Mouse (Mus musculus) liver, embryonic 14.5 days (tissue): ENCODE results near the gene Abtb2. TPM values are rescaled to one million over a fixed set of nuclear protein-coding genes. Genes with fewer than 3 reads are reported as not detected.

Source experiments
- ATAC-seq: fragments of 200-750 bp; cut with Nextera tagmentation; 2 replicates; pipeline ENCODE4 v1.8.0; 2017; ENCODE audit warnings: moderate number of reproducible peaks, mild to moderate bottlenecking, moderate library complexity; ENCODE audit not compliant: insufficient read depth
- DNase-seq, 3 experiments: peaks; one replicate each; pipeline ENCODE4 v3.0.0-alpha.2; 2012 to 2013; ENCODE audit warnings: low read depth in 3 of 3, low spot score in 3 of 3
- H3K27ac ChIP-seq: fragments of 300-500 bp; sonication (generic); 2 replicates; pipeline ENCODE4 v1.5.1; 2014; ENCODE audit warnings: moderate library complexity, mild to moderate bottlenecking, control low read depth, inconsistent platforms
- H3K27me3 ChIP-seq: fragments of 300-500 bp; sonication (generic); 2 replicates; pipeline ENCODE4 v1.6.1; 2014; ENCODE audit warnings: mild to moderate bottlenecking, low read length, moderate library complexity; ENCODE audit not compliant: control insufficient read depth, insufficient read depth
- H3K36me3 ChIP-seq: fragments of 300-500 bp; sonication (generic); replicated peaks from 2 replicates; pipeline ENCODE4 v1.6.1; 2014; ENCODE audit warnings: low read depth; ENCODE audit not compliant: control insufficient read depth, insufficient read depth
- H3K4me1 ChIP-seq, 2 experiments: fragments of 200-500 bp in 1 of 2; fragments of 300-500 bp in 1 of 2; sonication (generic) in 1 of 2; replicated peaks; 2 replicates each; pipeline ENCODE4 v1.6.1; 2012 to 2014; ENCODE audit warnings: antibody characterized with exemption in 1 of 2, inconsistent platforms in 1 of 2, low read length in 1 of 2; ENCODE audit not compliant: control insufficient read depth in 2 of 2, insufficient read depth in 2 of 2
- H3K4me2 ChIP-seq: fragments of 300-500 bp; sonication (generic); 2 replicates; pipeline ENCODE4 v1.6.1; 2014; ENCODE audit warnings: low read depth, mild to moderate bottlenecking, control low read depth, moderate library complexity
- H3K4me3 ChIP-seq, 2 experiments: fragments of 200-500 bp in 1 of 2; fragments of 300-500 bp in 1 of 2; sonication (generic) in 1 of 2; 2 replicates each; pipeline ENCODE4 v1.5.1; 2012 to 2014; ENCODE audit warnings: low read depth in 2 of 2, low read length in 2 of 2, mild to moderate bottlenecking in 2 of 2, control low read depth in 1 of 2, inconsistent platforms in 1 of 2, moderate library complexity in 1 of 2; ENCODE audit not compliant: insufficient read depth in 1 of 2
- H3K9ac ChIP-seq: fragments of 300-500 bp; sonication (generic); replicated peaks from 2 replicates; pipeline ENCODE4 v1.6.1; 2014; ENCODE audit warnings: mild to moderate bottlenecking, control low read depth, moderate library complexity
- H3K9me3 ChIP-seq: fragments of 300-500 bp; sonication (generic); 2 replicates; pipeline ENCODE4 v1.6.1; 2016; ENCODE audit warnings: low read length, mixed read lengths; ENCODE audit not compliant: control insufficient read depth
- CTCF ChIP-seq: IDR thresholded peaks from 2 replicates; pipeline ENCODE4 v1.5.1; 2016; ENCODE audit warnings: antibody characterized with exemption, low read depth, control low read depth
- EP300 ChIP-seq: IDR thresholded peaks from 2 replicates; pipeline ENCODE4 v1.6.1; 2016; ENCODE audit warnings: antibody characterized with exemption, low read depth
- WGBS: fragments of 180-500 bp; shearing (Covaris S2); extraction: QIAGEN DNeasy Blood & Tissue Kit; methylation state at CpG from one replicate; pipeline ENCODE4 v1.1.7; 2014; ENCODE audit not compliant: insufficient replicate concordance; 5-methylcytosine and 5-hydroxymethylcytosine counted together
- polyA plus RNA-seq, 2 experiments: library from polyadenylated mRNA; depleted of rRNA in 1 of 2; stranded (reverse) in 1 of 2; unstranded in 1 of 2; fragments of >200 nt; fragmentation: Nextera tagmentation in 1 of 2; extraction: Ambion mirVana in 1 of 2; gene quantifications; 2 replicates each; pipeline versions ENCODE4 v1.2.1 to v1.2.3; 2012 to 2014

Abtb2 gene
- polyA plus RNA-seq, 2 experiments: 1.2 to 1.7 TPM

DNA sequence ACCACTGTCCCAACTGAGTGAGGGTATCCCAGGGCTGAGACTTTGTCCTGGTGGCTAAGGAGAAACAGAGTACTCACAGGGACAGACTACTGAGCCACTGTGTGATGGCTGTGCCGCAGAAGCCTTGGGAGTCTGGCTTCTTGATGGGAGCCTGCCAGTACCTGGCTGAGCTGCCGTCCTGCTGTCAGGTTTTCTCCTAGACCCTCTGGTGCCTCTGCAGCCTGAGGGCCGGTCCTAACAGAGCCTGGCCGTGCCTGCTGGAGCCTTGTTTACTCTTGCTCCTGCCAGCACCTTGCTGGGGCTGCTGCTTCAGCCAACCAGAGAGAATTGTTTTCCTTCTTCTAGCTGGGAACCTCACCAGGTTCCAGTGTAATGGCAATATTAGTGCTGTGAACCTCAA lies 148.3 kb downstream of the Abtb2 start:
- no peak for DNase-seq

DNA sequence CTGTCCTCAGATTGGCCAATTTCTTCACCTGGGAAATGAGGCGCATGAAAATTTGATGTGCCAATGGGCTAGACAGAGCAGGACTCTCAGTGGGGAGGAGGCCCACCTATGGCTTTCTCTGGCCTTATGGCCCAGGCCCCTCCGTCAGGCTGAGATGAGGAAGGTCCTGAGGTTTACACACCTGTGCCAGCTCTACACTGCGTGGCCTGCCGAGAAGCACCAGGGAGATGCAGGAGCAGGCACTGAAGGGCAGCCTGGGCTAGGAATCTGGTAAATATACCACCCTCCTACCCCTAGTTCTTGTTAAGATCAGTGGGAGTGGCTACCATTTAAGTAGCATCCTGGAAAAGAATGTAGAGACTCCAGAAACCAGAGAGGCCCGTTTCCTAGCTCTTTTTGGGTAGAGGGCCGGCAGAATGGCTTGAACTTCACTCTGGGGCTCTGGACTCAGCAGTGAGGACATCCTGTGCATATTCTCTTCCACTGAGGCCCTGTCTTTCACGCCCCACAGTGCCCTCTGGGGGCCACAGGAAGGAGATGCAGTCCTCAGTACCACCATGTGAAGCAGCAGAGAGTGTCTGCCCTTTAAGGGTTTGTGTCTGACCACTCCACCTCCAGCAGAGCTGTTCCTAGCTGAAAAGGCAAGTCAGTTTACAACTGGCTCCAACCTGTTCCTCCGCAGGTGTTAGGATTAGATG lies 152.6 kb downstream of the Abtb2 start:
- DNase-seq: peak; percentile 19 to 39 (median 33)
- Histone ChIP-seq H3K27ac (no peak overlapping the region), H3K4me3 (no peak overlapping the region), H3K4me1 (no peaks in the 10 kb centered on the region), H3K27me3 (no peaks in the 10 kb centered on the region), H3K36me3 (peaks cover 22% of the 10 kb centered on the region), H3K9ac (no peak overlapping the region), H3K9me3 (no peaks in the 10 kb centered on the region), H3K4me2 (no peak overlapping the region)
- peak; percentile 54; the same call in 1 of the 2 replicates for ATAC-seq
- TF ChIP-seq CTCF (peak; percentile 89), EP300 (no peak)
- 55% methylated on average over 8 of the region's 8 CpGs for WGBS

More for the DNA sequence above, 148.3 kb downstream of the Abtb2 start:
- no peak for TF ChIP-seq CTCF
- no peak for TF ChIP-seq EP300
- H3K4me2 ChIP-seq: no peak overlapping the region
- H3K27me3 ChIP-seq: no peaks in the 10 kb centered on the region
- no peak for ATAC-seq
- no peak overlapping the region for H3K9ac ChIP-seq
- 65% methylated on average over 4 of the region's 4 CpGs for WGBS
- H3K27ac ChIP-seq: no peak overlapping the region
- H3K9me3 ChIP-seq: no peaks in the 10 kb centered on the region
- no peak overlapping the region for H3K4me3 ChIP-seq
- no peaks in the 10 kb centered on the region for H3K36me3 ChIP-seq
- no peaks in the 10 kb centered on the region for H3K4me1 ChIP-seq

DNA sequence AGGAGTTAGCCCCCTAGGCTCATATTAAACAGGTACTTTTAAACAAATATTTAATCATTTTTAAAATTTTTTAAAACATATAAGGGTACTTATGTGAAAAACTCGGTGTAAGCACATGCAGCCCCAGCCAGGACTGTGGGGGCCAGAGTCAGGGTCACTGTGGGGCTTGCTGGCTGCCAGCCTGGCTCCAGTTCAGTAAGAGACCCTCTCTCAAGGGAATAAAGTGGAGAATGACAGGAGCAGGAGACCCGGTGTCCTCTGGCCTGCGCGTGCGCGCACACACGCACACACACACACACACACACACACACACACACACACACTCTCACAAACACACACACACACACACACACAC lies 153.2 kb downstream of the Abtb2 start:
- Histone ChIP-seq H3K36me3 (peaks cover 27% of the 10 kb centered on the region), H3K4me1 (no peaks in the 10 kb centered on the region), H3K4me3 (no peak overlapping the region), H3K4me2 (no peak overlapping the region), H3K9me3 (no peaks in the 10 kb centered on the region), H3K9ac (no peak overlapping the region), H3K27ac (no peak overlapping the region), H3K27me3 (no peaks in the 10 kb centered on the region)
- WGBS: 91% methylated on average over 7 of the region's 7 CpGs
- ATAC-seq (no peak), DNase-seq (no peak)
- TF ChIP-seq CTCF (no peak), EP300 (no peak)

DNA sequence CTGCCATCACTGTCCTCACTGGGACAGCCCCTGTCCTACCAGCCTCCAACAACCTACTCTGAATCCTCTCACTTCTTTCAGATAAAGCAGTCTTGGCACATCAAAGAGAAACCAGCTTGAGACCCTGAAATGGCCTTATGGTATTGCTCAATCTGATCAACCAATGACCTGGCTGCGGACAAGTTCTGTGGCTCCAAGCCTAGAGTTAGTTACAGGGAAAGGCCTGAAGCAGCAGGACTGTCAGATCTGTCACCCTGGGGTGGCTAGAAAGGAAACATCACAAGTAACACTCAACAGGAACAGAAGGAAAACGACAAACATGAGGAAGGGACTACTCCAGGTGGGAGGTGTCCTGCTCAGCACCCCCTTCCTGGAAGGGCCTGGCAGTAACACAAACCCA lies 158.4 kb downstream of the Abtb2 start:
- H3K4me1 ChIP-seq: no peaks in the 10 kb centered on the region
- no peak overlapping the region for H3K27ac ChIP-seq
- 73% methylated on average over 2 of the region's 2 CpGs for WGBS
- TF ChIP-seq CTCF (no peak), EP300 (no peak)
- no peaks in the 10 kb centered on the region for H3K27me3 ChIP-seq
- H3K4me3 ChIP-seq: no peak overlapping the region
- DNase-seq: no peak
- no peak overlapping the region for H3K4me2 ChIP-seq
- peaks cover 38% of the 10 kb centered on the region for H3K36me3 ChIP-seq
- no peaks in the 10 kb centered on the region for H3K9me3 ChIP-seq
- ATAC-seq: no peak
- no peak overlapping the region for H3K9ac ChIP-seq

DNA sequence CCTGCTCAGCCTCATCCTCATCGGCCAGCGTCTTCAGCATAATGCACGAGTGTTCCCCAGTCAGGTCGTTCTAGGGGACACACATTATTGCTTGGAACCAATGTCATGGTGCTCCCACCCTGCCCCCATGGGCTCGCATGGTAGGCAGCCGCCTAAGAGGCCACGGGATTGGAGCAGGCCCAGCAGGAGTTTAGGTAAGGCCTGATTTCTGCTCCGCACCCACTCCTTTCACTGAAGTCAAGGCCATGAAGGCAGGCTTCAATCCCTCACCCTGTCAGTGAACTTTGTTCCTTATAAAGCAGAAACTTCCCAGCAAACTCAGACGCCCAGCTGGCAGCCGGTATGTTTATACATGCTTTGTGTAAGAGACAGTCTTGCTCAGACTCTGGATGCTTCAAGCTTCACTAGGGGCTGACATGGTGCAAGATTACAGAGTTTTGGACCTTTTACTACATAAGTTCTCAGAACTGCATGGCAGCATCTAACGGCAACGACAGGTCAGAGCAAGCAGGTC lies 162.0 kb downstream of the Abtb2 start:
- TF ChIP-seq CTCF: no peak
- TF ChIP-seq EP300: no peak
- ATAC-seq (no peak), DNase-seq (no peak)
- 78% methylated on average over 12 of the region's 12 CpGs for WGBS
- Histone ChIP-seq H3K27ac (no peak overlapping the region), H3K9ac (no peak overlapping the region), H3K27me3 (no peaks in the 10 kb centered on the region), H3K4me2 (no peak overlapping the region), H3K9me3 (no peaks in the 10 kb centered on the region), H3K36me3 (peaks cover 20% of the 10 kb centered on the region), H3K4me1 (no peaks in the 10 kb centered on the region), H3K4me3 (no peak overlapping the region)
